Mouse (Mus musculus) effector memory CD4-positive, alpha-beta T cell, adult 7 months (primary cell): Measurements from ENCODE around the gene Olfr1036. TPM values are rescaled to one million over a fixed set of nuclear protein-coding genes. Genes with fewer than 3 reads are reported as not detected.

ENCODE experiments used
- polyA plus RNA-seq: library from polyadenylated mRNA; unstranded; fragments of 100-300 nt; shearing (Covaris generic); gene quantifications from one replicate; pipeline ENCODE4 v1.2.1, GENCODE M21; 2017

The Olfr1036 gene
- polyA plus RNA-seq = not detected

GRCm38 (mm10) chr2:86073692-86074091 is at the start of gene Olfr1036:
TSS of gene Olfr1036 (plus strand) at chr2:86073992.

GRCm38 (mm10) chr2:86045561-86045960 is 28.2 kb upstream of the Olfr1036 start, which contains the start of gene Olfr1034:
TSS of gene Olfr1034 (plus strand) at chr2:86045861.

GRCm38 (mm10) chr2:86087285-86087684 is 13.5 kb downstream of the Olfr1036 start, which contains the start of gene Olfr1037:
TSS of gene Olfr1037 (minus strand) at chr2:86087385.

Other genes with a start within 250 kb of the Olfr1036 start
- gene Olfr1019, start 228.5 kb upstream of the Olfr1036 start, polyA plus RNA-seq = not detected
- gene Olfr1020, start 227.0 kb upstream of the Olfr1036 start, polyA plus RNA-seq = not detected
- gene Olfr1022, start 205.4 kb upstream of the Olfr1036 start, polyA plus RNA-seq = not detected
- not detected for gene Olfr1023, start 188.4 kb upstream of the Olfr1036 start, polyA plus RNA-seq
- not detected for gene Olfr1024, start 168.9 kb upstream of the Olfr1036 start, polyA plus RNA-seq
- gene Olfr1025-ps1, start 158.8 kb upstream of the Olfr1036 start, polyA plus RNA-seq = not detected
- gene Olfr1026, start 152.4 kb upstream of the Olfr1036 start, polyA plus RNA-seq = not detected
- gene Olfr1028, start 123.6 kb upstream of the Olfr1036 start, polyA plus RNA-seq = not detected
- gene Olfr1029, start 100.1 kb upstream of the Olfr1036 start, polyA plus RNA-seq = not detected
- 0.11 TPM for gene Olfr1030, start 94.7 kb upstream of the Olfr1036 start, polyA plus RNA-seq
- not detected for gene Olfr1031, start 83.7 kb upstream of the Olfr1036 start, polyA plus RNA-seq
- gene Olfr1032, start 68.5 kb upstream of the Olfr1036 start, polyA plus RNA-seq = not detected
- 18.8 TPM for gene Olfr1033, start 53.4 kb upstream of the Olfr1036 start, polyA plus RNA-seq
- gene Olfr1034, start 28.1 kb upstream of the Olfr1036 start, polyA plus RNA-seq = not detected
- gene Olfr1037, start 13.4 kb downstream of the Olfr1036 start, polyA plus RNA-seq = not detected
- gene Olfr1039, start 61.9 kb downstream of the Olfr1036 start, polyA plus RNA-seq = not detected
- gene Olfr1040, start 72.7 kb downstream of the Olfr1036 start, polyA plus RNA-seq = not detected
- 0.29 TPM for gene Olfr1042, start 87.8 kb downstream of the Olfr1036 start, polyA plus RNA-seq
- not detected for gene Olfr1043, start 93.5 kb downstream of the Olfr1036 start, polyA plus RNA-seq
- gene Olfr1044, start 103.8 kb downstream of the Olfr1036 start, polyA plus RNA-seq = 0.45 TPM
- gene Olfr52, start 111.7 kb downstream of the Olfr1036 start, polyA plus RNA-seq = 0.38 TPM
- gene Olfr1045, start 129.0 kb downstream of the Olfr1036 start, polyA plus RNA-seq = not detected
- not detected for gene Olfr1046, start 145.3 kb downstream of the Olfr1036 start, polyA plus RNA-seq
- gene Olfr1047, start 157.4 kb downstream of the Olfr1036 start, polyA plus RNA-seq = not detected
- gene Olfr1048, start 166.3 kb downstream of the Olfr1036 start, polyA plus RNA-seq = not detected
- not detected for gene Olfr1049, start 184.3 kb downstream of the Olfr1036 start, polyA plus RNA-seq
- not detected for gene Olfr1051, start 205.1 kb downstream of the Olfr1036 start, polyA plus RNA-seq
- not detected for gene Olfr1052, start 218.5 kb downstream of the Olfr1036 start, polyA plus RNA-seq
- not detected for gene Olfr1053, start 241.3 kb downstream of the Olfr1036 start, polyA plus RNA-seq